Mouse (Mus musculus): Measurements from ENCODE around the gene Rgsl1.

GRCm38 (mm10) chr1:153775174-153775573 lies 68.8 kb downstream of the Rgsl1 start:
- TF ChIP-seq CTCF (IDR thresholded peaks at IDR 0.05; ENCODE audit: low read depth, low read length) (no peak), POLR2A (IDR thresholded peaks at IDR 0.05; ENCODE audit: borderline replicate concordance, low read depth, low read length) (no peak)

All from bone marrow macrophage, adult 2 months (primary cell).